Mouse (Mus musculus): Measurements from ENCODE around the gene Ccdc194.
"Not testable (repeated sequence)": the region's sequence is repeated elsewhere in the genome, so short reads cannot be mapped to it uniquely, and the experiment has no call there.

Ccdc194 gene

GRCm38 (mm10) chr8:71552770-71553169, 27.3 kb upstream of the Ccdc194 start:
- DNase-seq = no peak

GRCm38 (mm10) chr8:71550754-71551153, 25.2 kb upstream of the Ccdc194 start:
- no peak for DNase-seq

GRCm38 (mm10) chr8:71547590-71547989, 22.1 kb upstream of the Ccdc194 start:
- no peak for DNase-seq

GRCm38 (mm10) chr8:71545053-71545452, 19.5 kb upstream of the Ccdc194 start:
- no peak for DNase-seq

- DNase-seq = no peak
Observed at GRCm38 (mm10) chr8:71543755-71544154, 18.2 kb upstream of the Ccdc194 start.

GRCm38 (mm10) chr8:71542632-71543343, 17.3 kb upstream of the Ccdc194 start, which contains the start of gene Mvb12a:
TSS of gene Mvb12a (plus strand) at chr8:71542922.
- DNase-seq = peak; percentile 98

GRCm38 (mm10) chr8:71537028-71537867, 11.7 kb upstream of the Ccdc194 start, which contains the start of gene Bst2:
TSS of gene Bst2 (minus strand) at chr8:71537456.
- DNase-seq = peak; percentile 38

GRCm38 (mm10) chr8:71535663-71536062, 10.2 kb upstream of the Ccdc194 start:
- DNase-seq = no peak

- DNase-seq = no peak
Observed at GRCm38 (mm10) chr8:71534263-71534810, 8.8 kb upstream of the Ccdc194 start.

- not testable (repeated sequence) for DNase-seq
Observed at GRCm38 (mm10) chr8:71530735-71531467, 5.4 kb upstream of the Ccdc194 start.

GRCm38 (mm10) chr8:71528362-71529073, 3.0 kb upstream of the Ccdc194 start:
- no peak for DNase-seq

- no peak for DNase-seq
Observed at GRCm38 (mm10) chr8:71527162-71527870, 1.8 kb upstream of the Ccdc194 start.

GRCm38 (mm10) chr8:71526272-71526671, 761 bp upstream of the Ccdc194 start:
- DNase-seq = no peak

- DNase-seq = peak; percentile 90
Observed at GRCm38 (mm10) chr8:71521634-71522033, 3.9 kb downstream of the Ccdc194 start.

- DNase-seq = not testable (repeated sequence)
Observed at GRCm38 (mm10) chr8:71519037-71519825, 6.3 kb downstream of the Ccdc194 start.

GRCm38 (mm10) chr8:71516786-71517185, 8.7 kb downstream of the Ccdc194 start:
- no peak for DNase-seq

- DNase-seq = no peak
Observed at GRCm38 (mm10) chr8:71515043-71515442, 10.5 kb downstream of the Ccdc194 start.

- DNase-seq = no peak
Observed at GRCm38 (mm10) chr8:71513018-71513754, 12.3 kb downstream of the Ccdc194 start.

- no peak for DNase-seq
Observed at GRCm38 (mm10) chr8:71511644-71512043, 13.9 kb downstream of the Ccdc194 start, which contains the start of gene Plvap. TSS of gene Plvap (minus strand) at chr8:71511752.

GRCm38 (mm10) chr8:71509316-71509715, 16.2 kb downstream of the Ccdc194 start:
- no peak for DNase-seq
